Mouse (Mus musculus): ENCODE data around the gene Sparcl1.

Gene Sparcl1

DNA sequence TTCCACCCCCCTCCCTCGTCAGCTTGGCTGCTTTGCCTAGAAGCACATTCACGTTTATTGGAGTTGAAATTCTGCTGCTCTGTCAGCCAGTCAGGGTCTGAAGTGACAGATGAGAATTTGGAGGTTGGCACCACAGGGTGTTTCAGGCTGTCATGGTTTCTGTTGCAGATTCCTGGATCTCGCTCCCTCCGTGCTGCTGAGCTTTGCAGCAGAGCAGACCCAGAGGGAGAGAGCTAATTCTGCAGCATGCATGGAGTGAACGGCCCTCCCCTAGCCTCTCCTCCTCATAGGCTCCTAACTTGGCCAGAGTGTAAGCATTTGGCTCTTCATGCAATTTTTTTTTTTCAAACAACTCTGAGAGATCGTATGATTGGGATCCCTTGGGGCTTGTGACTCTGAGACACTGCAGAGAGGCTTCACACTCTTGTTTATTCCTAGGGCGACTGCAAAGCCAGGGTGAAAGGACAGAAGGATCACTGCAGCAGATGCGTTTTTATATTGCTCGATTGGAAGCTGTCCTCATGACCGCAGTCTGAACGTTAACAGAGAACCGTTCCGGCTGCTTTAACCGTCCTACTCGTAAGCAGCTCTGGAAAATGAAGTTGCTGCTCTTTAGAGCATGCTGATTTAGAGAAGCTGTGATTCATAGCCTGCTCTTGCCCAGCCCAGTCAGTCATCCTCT, at the start of gene Sparcl1:
TSS of gene Sparcl1 (minus strand) at position 243 of the 682 bp plus-strand sequence.
- peak; percentile 42 for DNase-seq

DNA sequence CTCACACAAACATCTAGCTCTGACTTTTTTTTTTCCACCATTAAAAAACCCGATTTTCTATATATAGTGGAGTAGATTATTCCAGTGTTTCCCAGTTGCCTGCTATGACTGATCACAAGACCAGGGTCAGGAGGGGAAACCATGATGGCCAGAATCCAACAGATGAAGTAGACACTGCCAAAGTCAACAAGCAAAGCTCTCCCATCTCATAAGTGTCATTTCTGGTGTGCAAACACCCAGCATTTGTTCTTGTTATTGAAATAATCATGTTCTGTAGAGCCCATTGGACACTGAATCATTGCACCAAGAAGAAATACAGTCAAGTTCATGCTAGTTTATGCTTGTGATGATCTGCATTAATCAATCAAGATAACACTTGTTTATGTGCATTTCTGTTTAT, 47.9 kb upstream of the Sparcl1 start:
- DNase-seq: no peak

DNA sequence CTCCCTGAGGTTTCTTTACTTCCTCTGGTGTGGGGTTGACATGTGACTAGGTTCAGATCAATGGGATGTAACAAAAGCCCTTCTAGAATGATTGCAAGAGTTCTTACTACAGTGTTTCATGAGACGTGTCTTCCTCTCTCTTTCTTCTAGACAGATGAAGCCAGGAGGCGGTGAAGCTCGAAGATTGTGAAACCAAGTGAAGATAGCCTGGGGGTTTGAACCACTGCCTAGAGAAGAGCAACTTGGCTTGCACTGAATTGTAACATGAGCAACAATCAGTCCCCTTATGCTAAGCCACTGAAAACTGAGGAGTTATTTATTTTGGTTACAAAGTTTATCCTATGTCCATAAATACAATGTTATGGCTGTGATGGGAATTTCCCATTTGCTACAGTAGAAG, 47.0 kb upstream of the Sparcl1 start:
- no peak for DNase-seq

DNA sequence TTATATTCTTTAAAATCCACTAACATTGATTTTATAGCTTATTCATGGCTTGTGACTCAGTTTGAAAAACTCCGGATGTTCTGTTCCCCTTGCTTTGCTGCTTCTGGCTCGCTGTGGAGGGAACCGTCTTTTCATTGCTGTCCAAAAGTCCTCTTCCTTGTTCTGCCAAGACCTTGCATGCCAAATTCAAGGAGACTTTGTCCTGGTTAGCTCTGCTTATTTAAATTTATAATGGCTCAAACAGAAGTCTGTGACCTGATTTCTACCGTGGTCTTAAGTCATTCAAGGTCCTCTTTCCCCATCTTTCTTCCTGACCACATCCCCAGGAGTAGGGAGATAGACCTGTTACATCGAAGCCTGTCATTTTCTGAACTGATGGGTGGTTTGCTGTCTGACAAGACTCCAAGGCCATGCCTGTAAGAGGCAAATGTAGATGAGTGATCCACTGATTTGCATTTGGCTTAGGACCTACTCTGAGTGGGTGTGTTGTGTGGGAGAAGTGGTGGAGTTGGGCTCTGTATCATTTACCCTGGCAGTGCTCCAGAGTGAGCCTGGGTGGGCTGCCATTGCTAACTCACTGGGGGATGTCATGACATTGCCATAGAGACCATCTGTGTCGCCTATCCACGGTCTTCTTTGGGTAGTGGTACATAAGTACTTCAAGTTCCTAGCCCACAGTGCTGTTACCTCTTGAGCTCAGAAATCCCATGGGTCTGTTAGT, 45.0 kb upstream of the Sparcl1 start:
- DNase-seq: peak; percentile 24

DNA sequence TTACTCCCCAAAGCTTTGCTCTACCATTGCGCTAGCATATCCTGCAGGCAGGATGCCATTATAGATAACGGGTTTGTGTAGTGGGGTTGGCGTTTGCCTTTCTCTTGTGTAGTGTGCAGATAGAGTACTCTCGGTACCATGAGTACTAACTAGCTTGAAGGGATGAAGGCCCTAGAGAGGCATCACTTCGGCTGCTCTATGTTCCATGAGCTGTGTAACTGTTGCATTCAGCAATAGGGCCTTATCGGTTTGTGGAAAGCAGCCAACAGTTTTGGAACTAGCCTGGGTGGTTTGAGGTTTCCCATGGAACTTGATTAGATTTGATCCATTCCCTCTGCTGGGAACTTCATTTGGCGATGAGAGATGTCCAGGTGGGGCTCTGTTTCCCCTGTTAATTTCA, 44.2 kb upstream of the Sparcl1 start:
- no peak for DNase-seq

DNA sequence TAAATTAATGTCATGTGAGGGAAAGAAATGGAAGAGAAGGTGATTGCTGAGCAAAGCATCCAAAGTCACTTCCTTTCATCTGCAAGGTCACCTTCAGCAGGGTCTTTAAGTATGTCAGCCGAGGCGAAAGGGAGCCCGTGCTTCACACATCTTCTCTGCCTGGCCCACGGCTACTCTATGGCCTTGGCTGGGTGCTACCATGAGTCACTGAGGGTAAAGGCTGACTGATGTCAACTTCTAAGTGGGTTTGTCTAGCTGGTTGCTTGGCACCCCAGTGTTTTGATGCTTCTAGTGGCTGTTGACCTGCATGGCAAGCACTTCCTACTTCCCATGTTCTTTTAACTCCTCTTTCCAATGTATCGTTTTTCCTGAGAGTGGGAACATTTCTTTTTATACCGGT, 36.7 kb upstream of the Sparcl1 start:
- DNase-seq: no peak

DNA sequence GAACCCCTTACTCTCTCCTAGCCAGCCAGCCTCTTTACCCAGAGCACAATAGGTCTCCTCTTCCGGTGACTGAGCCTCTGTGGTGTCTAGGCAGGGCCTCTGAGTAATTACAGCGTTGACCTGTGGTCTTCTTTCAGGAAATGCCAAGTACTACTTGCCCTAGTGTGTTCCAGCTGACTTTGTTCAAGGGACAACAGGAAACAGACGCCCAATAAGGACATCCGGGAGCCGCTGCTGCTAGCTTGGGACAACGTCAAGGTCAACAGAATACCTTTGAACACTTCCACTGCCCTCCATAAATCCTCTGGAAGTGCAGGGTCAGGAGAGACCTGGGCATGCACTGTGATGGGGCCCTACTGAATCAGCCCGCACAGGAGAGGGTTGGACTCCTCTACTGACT, 35.8 kb upstream of the Sparcl1 start:
- DNase-seq: no peak

DNA sequence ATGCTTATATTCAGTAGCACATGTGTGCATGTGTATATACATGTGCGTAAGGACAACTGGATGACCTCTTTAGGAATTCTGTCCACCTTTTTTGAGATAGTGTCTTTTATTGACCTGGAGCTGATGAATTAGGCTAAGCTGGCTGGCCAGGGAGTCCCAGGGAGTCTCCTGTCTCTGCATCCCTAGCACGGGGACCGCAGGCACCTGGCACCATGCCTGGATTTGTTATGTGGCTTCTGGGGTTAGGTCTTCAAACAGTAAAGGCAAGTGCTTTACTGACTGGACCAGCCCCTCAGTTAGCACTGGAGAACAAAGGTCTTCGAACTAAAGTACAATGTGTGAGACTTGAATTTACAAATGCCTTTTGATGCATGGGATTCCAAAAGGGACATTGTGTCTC, 30.5 kb upstream of the Sparcl1 start:
- DNase-seq: no peak

DNA sequence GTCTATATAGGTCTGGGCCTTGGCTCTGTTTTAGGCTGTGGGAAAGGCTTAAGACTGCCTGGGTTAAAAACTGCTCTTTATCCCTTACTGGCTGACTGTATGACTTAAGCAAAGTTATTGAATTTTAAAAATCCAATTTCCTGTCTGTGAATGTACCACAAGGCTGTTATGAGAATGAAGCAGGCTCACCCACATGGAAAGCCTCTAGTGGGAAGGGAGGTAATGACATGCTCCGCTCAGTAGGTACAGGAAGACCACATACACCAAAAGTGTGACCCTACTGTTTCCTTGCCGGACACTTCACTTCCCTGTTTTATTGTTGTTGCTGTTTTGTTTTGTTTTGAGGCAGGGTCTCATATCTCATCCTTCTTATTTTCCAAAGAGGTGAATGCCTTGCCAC, 27.5 kb upstream of the Sparcl1 start:
- DNase-seq: no peak

DNA sequence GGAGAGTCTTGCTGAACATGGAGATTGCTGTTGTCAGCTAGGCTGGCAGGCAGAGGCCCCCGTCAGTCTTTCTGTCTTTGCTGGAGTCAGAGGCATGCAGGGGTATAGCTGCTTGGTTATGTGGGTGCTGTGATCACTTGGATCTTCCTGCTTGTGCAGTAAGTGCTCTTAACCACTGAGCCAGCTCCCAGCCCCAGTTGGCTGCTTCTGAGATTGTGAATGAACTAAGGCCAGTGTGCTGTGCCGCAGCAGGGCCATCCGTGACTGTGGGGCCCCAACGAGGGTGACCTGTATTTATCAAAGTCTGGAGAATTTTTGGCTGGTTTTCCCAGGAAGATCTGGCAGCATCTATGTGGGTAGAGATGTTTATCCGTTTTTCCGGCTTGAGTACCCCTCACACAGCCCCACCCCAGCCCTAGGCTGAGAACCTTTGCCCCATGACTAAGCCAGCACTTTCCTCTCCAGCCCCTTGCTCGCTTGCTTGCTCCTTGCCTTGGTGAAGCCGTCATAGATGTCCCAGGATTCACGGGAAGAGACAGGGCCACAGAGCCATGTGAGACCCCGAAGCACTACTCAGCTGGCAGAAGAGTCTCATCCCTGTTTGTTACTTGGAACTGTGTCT, 24.5 kb upstream of the Sparcl1 start:
- DNase-seq: no peak

DNA sequence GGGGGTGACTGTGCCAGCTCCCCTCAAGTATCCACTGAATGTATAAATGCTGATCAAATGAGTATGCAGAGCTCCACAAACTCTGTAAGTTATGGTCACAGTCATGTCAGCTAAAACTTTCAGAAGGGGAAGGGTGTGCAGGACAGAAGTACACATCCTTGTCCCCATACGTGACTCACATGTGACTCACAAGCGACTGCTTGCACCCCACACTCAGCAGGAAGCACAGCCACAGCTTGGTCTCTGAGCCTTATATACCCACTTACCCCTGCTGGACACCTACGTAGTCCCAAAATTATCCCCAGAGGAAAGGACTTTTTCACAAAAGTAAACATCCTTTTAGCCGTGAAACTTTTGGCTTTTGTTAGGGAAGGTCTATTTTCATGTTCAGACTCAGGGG, 20.2 kb upstream of the Sparcl1 start:
- DNase-seq: no peak

DNA sequence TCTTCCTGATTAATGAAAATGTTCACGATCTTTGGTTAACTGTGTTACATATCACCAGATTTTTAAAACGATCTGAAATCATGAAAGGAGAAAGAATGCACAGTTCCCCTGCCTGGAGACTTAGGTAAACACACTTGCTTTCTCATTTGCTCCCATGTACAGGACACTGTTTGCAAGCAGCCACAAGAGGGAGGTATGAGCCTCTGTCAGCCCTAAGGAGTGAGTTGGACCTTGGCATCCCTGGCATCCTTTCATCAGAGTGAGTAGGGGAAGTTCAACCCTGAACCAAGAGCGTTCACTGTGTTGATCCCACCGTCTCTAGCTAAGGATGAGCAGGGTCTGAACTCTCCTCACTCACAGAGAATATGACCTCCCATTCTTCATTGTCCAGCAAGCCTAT, 18.0 kb upstream of the Sparcl1 start:
- peak; percentile 11 for DNase-seq

DNA sequence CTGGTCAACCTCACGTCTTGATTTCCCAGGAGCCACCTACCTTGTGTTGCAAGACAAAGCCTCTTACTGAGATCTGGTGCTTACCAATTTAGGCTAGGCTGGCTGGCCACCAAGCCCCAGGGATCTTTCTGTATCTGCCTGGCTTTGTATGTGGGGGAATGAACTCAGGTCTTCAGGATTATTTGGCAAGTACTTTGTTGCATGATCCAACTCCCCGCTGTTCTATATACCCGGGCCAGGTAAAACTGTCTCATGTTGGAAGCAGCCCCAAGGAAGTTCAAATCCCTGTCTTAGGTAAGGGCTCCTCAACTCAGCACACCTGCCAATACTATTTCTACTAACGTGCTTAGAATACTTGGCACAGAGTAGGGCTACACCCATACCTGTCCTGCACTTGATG, 17.4 kb upstream of the Sparcl1 start:
- no peak for DNase-seq

DNA sequence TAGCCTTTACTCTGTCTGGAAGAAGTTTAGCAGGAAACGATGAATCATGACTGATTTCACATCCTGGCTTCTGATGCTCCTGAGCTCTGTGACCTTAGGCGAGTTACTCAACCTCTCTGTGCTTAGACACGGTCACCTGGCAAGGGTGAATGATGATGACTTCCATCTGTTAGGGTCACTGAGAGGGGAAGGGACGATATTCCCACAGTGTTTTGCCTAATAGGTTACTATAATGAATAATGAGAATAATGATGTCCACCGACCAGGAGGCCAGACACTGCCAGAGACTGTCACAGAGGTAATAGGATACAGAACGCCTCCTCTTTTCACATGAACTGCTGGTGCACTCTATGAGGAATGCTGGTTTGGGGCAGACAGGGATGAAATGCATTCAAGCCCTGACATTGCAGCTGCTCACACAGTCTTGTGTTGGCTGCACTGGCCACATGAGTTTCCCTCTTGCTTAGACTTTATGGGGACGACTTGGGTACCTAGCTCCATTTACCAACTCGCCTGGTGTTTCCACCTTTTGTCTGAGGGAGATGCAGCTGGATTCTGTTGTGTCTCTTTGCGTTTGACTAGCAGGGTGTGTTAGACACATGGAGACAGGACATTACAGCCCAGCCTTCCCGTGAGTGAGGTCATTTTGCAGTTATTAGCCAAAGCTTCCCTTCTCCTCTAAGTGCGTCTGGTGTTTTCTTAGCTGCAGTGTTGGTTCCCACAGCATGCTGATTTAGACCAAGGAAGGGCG, 14.9 kb upstream of the Sparcl1 start:
- DNase-seq: no peak

DNA sequence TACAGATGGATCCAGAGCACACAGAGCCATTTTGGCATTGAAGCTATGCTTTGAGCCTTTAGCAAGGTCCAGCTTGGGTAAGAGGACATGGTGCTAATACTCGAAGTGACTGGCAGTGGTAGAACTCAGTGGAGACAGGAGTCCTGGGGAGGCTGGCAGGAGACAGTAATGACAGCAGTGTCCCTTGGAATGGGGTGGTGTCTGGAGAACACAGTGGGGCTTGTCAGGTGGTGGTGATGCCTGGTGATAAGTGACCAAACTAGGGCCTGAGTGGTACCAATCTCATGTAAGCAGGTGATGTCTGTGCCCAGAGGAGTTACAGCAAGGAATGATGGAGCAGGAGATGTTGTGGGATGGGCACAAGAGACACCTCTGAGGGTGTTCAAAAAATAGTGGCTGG, 13.8 kb upstream of the Sparcl1 start:
- no peak for DNase-seq

DNA sequence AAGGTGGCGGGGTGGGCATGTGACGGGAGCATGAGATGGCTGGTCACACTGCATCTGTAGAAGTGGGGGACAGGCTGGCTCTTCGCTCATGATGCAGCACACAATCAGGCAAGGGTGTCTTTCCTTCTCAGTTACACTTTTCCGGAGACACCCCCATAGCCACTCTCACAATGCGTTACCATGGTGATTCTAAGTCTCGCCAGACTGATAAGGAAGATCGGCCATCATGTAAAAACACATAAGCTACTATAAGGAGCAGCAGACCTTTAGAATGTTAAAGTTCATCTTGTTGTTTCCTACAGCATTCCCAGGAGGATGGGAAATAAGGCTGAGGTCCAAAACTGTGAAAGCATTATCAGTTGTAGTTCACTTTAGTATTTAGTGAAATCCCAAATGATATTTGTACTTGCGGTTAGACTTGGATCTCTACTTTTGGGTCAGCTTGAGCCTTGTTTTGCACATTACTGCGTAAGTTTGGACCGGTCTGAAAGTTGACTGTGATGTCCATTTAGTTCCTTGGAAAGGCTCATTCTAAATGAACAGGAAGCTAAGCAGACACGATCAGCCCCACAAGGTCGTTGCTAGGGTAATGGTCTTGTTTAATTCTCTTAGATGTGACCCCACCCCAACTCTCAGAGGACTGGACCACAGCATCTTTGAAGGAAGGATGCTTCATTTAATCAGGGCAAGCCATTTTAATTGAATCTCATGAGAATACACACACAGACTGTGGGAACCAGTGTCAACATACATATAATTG, 13.2 kb upstream of the Sparcl1 start:
- no peak for DNase-seq

DNA sequence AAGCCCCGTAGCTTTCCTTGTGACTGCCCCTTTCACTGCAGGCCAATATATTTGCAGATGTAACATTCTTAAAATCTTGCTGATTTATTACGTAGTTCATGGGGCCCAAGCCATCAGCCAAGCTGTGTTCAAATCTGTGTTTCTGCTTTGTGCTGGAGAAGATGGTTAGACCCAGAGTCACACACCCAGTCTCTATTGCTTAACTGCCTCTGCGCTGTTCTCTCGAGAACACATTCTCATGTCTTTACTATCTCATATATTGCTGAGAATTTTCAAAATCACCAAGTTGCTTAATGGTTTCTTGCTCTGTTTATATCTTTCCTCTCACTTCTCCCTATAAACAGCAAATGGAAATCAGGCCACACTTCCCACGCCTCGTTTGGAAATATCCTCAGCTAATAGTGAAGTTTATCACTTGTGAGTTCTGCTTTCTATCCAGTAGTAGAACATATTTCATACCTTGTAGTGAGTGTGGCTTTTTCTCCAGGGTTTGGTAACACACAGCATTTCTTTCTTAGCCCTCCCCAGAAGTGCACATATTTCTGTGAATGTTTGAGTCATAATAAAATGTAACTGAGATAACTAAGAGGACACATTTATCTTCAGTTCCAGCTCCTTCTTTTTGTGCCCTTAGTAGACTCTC, 10.6 kb upstream of the Sparcl1 start:
- no peak for DNase-seq

DNA sequence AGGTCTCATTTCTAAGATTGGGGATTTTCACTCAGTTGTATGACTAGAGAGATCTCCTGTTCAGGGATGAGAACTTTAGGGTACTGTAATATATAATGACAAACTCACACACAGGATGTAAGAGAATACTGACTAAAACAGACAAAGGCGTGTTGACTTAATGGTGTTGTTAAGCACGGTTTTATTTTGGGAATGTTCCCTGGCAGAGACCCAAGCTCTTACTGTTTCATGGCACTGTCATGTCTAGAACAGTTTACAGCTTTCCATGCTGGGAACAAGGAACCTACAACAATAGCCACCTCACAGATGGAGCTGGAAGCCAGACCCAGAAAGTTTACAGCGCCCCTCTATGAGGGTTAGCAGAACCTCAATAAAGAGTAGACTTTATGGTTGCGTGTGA, 2.4 kb upstream of the Sparcl1 start:
- no peak for DNase-seq

DNA sequence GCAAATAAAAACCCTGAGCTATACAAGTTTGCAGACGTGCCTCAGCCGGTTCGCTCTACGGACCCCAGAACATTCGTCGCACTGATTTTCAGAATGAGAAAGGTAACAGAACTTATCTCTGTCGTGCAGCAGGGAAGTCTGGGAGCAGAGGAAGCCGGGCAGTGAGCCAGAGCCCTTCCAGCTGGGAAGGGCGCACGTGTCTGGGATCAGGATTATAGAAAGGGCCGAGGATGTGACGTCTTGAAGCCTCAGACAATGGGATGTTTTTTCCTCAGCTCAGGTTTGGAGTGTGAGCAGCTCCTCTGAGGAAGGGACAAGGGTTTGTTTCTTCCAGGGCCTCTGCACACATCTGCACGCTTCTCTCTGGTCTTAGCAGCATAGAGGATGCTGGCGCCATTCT, 1.6 kb upstream of the Sparcl1 start:
- no peak for DNase-seq

DNA sequence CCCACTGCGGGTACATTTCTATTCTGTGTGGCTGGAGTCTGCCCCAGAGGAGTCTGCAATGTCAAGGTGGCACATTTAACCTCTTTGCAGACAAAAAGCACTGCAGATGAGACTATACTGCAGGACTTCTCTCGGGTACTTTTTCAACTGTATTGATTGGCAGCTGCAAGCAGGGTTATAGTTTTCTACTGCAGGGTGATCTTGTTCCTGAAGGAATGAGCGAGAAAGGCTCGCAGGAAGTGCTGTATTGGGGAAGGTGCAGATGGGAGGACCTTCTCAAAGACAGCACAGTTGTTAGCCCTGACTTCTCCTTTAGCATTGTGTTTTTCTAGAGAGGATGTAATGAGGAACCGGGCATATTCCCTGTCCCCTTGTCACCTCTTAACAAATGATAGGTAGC, 1.0 kb downstream of the Sparcl1 start:
- DNase-seq: no peak

DNA sequence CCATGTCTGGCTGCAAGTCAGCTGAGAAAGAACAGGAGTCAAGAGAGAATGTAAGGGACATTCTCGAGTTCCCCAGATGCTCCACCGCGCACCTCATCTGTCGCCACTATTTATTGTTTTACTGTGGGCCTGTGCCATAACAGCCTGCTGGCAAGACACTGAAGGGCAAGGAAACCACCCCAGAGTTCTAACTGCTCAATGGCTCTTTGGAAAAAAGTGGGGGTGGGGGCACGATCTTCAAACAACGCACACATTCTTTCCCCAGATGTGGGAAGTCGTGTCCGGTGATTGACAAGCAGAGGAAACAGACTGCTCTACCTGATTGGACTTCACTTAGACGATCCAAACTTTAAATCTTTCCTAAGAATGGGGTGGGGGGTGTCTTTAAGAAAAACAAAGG, 1.5 kb downstream of the Sparcl1 start:
- no peak for DNase-seq

DNA sequence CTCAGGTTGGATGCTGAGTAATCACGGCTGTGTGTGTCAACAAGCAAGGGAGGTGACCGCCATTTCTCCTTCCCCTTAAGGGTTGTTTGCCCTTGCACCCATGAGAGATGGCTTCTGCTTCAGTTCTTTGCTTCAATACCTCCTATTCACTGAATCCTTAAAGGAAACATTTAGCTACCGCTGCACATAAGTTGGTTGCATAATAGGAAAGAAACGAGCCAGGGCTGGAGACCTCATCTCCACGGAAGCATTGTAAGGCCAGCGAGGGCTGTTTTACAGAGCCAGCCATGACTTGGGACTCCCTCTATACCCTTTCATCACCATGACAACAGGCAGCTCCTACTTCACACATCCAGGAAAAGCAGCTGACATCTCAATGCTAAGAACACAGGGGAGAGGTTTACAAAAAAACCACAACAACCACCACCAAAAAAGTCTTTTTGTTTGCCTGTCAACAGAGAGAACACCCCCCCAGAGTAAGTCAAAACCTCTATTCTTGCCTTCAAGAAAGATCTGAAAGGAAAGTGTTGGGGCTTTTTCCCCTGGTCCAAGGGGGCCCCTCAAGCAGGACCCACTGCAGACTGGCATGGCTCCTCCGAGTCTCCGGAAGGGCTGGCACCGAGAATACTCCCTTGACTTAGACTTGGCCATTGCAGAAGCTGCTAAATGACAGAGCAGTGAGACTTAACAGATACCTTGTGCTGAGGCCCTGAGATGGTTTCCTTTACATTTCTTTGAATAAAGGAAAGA, 3.2 kb downstream of the Sparcl1 start:
- peak; percentile 43 for DNase-seq
